Mouse (Mus musculus): ENCODE measurements around the gene Nup107. TPM values are rescaled to one million over a fixed set of nuclear protein-coding genes. Genes with fewer than 3 reads are reported as not detected.

Gene Nup107
- total RNA-seq, 1 experiment from 2014 or later, result 45.9 TPM

GRCm38 (mm10) chr10:117755799-117756467 lies 36.6 kb downstream of the Nup107 start:
- ATAC-seq (ENCODE audit: extremely low read depth, insufficient number of reproducible peaks, low FRiP score, poor library complexity, severe bottlenecking), result no peak

- peak; percentile 68 for ATAC-seq (ENCODE audit: extremely low read depth, insufficient number of reproducible peaks, low FRiP score, poor library complexity, severe bottlenecking)
Observed at GRCm38 (mm10) chr10:117755086-117755798, 37.3 kb downstream of the Nup107 start.

- no peak for ATAC-seq (ENCODE audit: extremely low read depth, insufficient number of reproducible peaks, low FRiP score, poor library complexity, severe bottlenecking)
Observed at GRCm38 (mm10) chr10:117754609-117754940, 37.9 kb downstream of the Nup107 start.

DNA sequence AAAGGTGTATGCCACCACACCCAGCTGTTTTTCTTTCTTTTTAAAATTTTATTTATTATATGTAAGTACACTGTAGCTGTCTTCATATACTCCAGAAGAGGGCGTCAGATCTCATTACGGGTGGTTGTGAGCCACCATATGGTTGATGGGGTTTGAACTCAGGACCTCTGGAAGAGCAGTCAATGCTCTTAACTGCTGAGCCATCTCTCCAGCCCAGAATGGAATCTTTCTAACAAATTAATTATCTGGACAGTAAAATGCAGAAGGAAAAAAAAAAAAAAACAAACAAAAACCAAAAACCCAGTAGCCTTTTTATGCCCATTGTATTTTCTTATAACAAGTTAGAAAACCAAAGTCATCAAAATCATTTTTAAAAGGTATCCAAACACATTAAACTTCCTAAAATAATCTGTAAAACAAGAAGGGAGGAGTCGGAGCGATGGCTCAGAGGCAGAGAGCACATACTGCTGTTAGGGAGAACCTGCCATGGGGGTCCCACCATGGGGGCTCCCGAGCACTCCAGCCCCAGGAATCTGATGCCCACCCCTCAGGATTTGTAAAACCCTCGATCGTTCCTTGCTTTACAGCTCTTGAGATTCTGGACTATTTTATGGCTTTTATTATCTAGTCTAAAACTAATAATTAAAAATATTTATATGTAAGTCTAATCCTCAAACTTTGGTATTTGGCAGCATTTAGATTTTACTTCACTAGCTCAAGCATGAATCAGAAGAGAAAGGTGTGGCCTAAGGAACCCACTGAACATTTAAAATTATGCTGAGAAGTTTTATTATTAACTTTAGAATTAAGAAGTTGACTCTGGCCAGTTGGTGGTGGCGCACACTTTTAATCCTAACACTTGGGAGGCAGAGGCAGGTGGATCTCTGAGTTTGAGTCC lies 38.5 kb downstream of the Nup107 start:
- ATAC-seq (ENCODE audit: extremely low read depth, insufficient number of reproducible peaks, low FRiP score, poor library complexity, severe bottlenecking), result no peak

- ATAC-seq (ENCODE audit: extremely low read depth, insufficient number of reproducible peaks, low FRiP score, poor library complexity, severe bottlenecking), result no peak
Observed at GRCm38 (mm10) chr10:117752851-117753647, 39.5 kb downstream of the Nup107 start.

- no peak for ATAC-seq (ENCODE audit: extremely low read depth, insufficient number of reproducible peaks, low FRiP score, poor library complexity, severe bottlenecking)
Observed at GRCm38 (mm10) chr10:117752304-117752821, 40.1 kb downstream of the Nup107 start.

DNA sequence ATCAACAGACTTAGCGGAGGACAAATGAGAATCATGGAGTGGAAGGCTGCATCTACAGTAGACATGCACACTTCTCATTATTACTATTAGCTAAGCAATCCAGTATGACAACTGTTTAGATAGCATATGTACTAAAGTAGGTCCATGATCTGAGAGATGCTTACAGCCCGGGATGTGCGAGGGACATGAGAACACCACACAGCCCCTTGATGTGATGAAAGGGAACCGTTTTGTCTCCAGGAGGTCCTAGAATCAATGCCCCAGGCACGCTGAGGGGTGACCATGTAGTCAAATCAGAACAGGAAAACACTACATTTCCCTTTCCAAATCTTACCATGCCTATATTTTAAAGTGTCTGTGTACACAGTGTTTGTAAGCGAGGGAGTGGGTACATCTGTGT lies 40.8 kb downstream of the Nup107 start:
- no peak for ATAC-seq (ENCODE audit: extremely low read depth, insufficient number of reproducible peaks, low FRiP score, poor library complexity, severe bottlenecking)

GRCm38 (mm10) chr10:117751282-117751610 lies 41.3 kb downstream of the Nup107 start:
- no peak for ATAC-seq (ENCODE audit: extremely low read depth, insufficient number of reproducible peaks, low FRiP score, poor library complexity, severe bottlenecking)

- no peak for ATAC-seq (ENCODE audit: extremely low read depth, insufficient number of reproducible peaks, low FRiP score, poor library complexity, severe bottlenecking)
Observed at GRCm38 (mm10) chr10:117750529-117751281, 41.8 kb downstream of the Nup107 start.

GRCm38 (mm10) chr10:117749787-117750343 lies 42.6 kb downstream of the Nup107 start:
- ATAC-seq (ENCODE audit: extremely low read depth, insufficient number of reproducible peaks, low FRiP score, poor library complexity, severe bottlenecking), result no peak

GRCm38 (mm10) chr10:117749050-117749686 lies 43.3 kb downstream of the Nup107 start:
- ATAC-seq (ENCODE audit: extremely low read depth, insufficient number of reproducible peaks, low FRiP score, poor library complexity, severe bottlenecking), result no peak

GRCm38 (mm10) chr10:117748276-117749049 lies 44.0 kb downstream of the Nup107 start:
- no peak for ATAC-seq (ENCODE audit: extremely low read depth, insufficient number of reproducible peaks, low FRiP score, poor library complexity, severe bottlenecking)

DNA sequence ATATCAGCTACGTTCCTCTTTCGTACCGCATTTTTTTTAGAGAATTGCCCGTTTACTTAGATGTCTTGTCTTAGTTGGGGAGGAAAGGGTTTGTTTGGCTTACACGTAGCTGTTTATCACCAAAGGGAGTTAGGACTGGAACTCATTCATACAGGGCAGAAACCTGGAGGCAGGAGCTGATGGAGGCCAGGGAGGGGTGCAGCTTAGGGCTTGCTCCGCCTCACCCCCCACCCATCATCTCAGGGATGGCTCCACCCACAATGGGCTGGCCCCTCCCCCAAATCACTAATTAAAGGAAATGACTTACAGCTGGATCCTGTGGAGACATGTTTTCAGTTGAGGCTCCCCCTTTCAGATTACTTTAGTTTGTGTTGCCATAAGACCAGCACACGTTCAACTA lies 44.8 kb downstream of the Nup107 start:
- no peak for ATAC-seq (ENCODE audit: extremely low read depth, insufficient number of reproducible peaks, low FRiP score, poor library complexity, severe bottlenecking)

GRCm38 (mm10) chr10:117746297-117746883 lies 46.1 kb downstream of the Nup107 start, which contains the start of gene Slc35e3:
Gene Slc35e3, minus strand, starts transcription at chr10:117746365.
- peak; percentile 76 for ATAC-seq (ENCODE audit: extremely low read depth, insufficient number of reproducible peaks, low FRiP score, poor library complexity, severe bottlenecking)

DNA sequence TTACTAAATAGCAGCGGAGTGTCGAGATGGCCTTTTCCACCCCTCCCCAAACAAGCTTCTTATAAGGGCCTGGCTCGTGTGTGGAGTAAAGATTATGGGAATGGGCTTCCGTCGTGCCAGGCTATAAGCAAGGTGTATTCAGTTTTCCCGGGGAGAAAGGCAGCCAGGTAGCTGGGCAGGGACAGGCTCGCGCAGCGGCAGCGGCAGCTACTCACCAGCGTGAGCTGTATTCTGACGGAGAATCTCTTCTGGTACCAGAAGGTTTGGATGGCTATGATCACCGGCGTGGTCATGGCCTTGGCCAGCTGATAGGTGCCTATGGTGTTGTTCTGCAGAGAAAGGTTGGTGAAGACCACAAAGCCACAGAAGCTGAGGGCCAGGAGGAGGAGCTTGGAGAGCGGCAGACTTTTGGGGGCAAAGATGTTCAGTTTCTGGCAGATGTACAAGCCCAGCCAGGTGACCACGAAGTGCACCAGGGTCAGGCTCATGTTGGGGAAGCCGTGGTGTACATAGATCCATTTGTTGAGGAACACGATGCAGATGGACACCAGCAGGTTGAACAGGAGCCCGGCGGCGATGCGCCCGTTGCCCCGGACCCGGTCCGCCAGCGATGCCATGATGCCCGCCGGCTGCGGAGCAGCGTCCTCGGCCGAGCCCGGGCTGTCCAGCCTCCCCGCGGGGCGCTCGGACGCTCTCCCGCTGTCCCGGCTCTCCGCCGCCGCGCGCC lies 46.8 kb downstream of the Nup107 start:
- peak; percentile 27 for ATAC-seq (ENCODE audit: extremely low read depth, insufficient number of reproducible peaks, low FRiP score, poor library complexity, severe bottlenecking)

DNA sequence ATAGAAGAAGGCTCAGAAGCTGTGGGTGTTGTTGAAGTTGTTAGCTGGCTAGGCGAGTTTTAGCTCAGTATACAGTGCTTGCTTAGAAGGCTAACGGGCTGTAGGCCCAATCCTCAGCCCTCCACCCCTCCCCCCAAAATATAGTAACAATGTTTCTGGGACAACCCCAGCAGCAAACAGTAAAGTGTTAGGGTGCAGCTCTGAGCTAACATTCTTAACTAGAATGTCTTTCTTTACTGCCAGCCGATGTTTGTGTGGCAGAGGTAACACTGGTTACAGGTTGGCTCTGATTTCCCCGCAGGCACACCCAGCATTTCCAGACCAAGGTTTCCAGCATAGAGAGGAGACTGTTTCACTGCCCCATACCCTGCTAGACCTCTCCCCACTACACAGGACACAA lies 48.6 kb downstream of the Nup107 start:
- ATAC-seq (ENCODE audit: extremely low read depth, insufficient number of reproducible peaks, low FRiP score, poor library complexity, severe bottlenecking), result no peak
